32 mouse cellular contexts compared by ENCODE assay signal in genomic region chr3:120885401-120885800, GRCm38 (mm10).
DNase-seq lines count a peak whose midpoint lies in the region; ATAC-seq and TF ChIP-seq lines count a peak whose summit lies in the region.
"Had no signal": no experiment of that assay in that cellular context is flagged by ENCODE, and none has a peak within 500 bp of the region (broad histone marks: within the 10 kb centered on the region; RNA-seq: fewer than 3 reads in every experiment).

No protein-coding gene starts in this region.

- no peak for TF ChIP-seq CTCF in layer of hippocampus, adult 2 months (conservative IDR thresholded peaks at IDR 0.05)

- H3K9me3 ChIP-seq in forebrain, embryonic 15.5 days, result no peaks in the 10 kb centered on the region
- no peaks in the 10 kb centered on the region for H3K9me3 ChIP-seq in forebrain, embryonic 12.5 days
- H3K9me3 ChIP-seq: embryonic facial prominence, embryonic 12.5 days; heart, embryonic 13.5 days; kidney, embryonic 15.5 days; midbrain, embryonic 10.5 days; midbrain, embryonic 15.5 days; neural tube, embryonic 15.5 days had no signal

- peaks cover 10% of the 10 kb centered on the region for H3K4me1 ChIP-seq in forebrain, embryonic 15.5 days
- peaks cover 9% of the 10 kb centered on the region for H3K4me1 ChIP-seq in forebrain, embryonic 12.5 days
- H3K4me1 ChIP-seq: embryonic facial prominence, embryonic 12.5 days; heart, embryonic 13.5 days; kidney, embryonic 15.5 days; midbrain, embryonic 10.5 days had no signal

- peak overlapping the region; percentile 63 for H3K27ac ChIP-seq in forebrain, embryonic 15.5 days (replicated peaks)
- H3K27ac ChIP-seq in forebrain, embryonic 12.5 days, result no peak overlapping the region
- peak overlapping the region; percentile 86 for H3K27ac ChIP-seq in layer of hippocampus, adult 2 months
- H3K27ac ChIP-seq: embryonic facial prominence, embryonic 12.5 days; gastrocnemius, adult 2 months; heart, embryonic 13.5 days; kidney, embryonic 15.5 days; liver, embryonic 14.5 days; macrophage; midbrain, embryonic 10.5 days; midbrain, embryonic 15.5 days; neural tube, embryonic 15.5 days; stomach, postnatal 0 days had no signal

- DNase-seq in layer of hippocampus, adult 2 months (ENCODE audit: low spot score in 2 of 2), result no peak
- DNase-seq in layer of hippocampus, postnatal 25 days (ENCODE audit: extremely low spot score in 1 of 2, low spot score in 1 of 2), result no peak
- peak; percentile 32 for DNase-seq in cerebellum, adult 8-10 months
- DNase-seq in cerebellum, postnatal 25 days, result peak; percentile 35 to 53
- no peak for DNase-seq in thymus, postnatal 4 days
- DNase-seq: adrenal gland, adult 2 months; adrenal gland, postnatal 36 days; B cell, adult 2 months; embryo, embryonic 11 days; gastrocnemius, adult 2 months; gastrocnemius, postnatal 36 days; heart, postnatal 10 days; kidney, adult 18-20 months; kidney, postnatal 25 days; liver; lung, adult 2 months; lung, postnatal 10 days; thymus, adult 18-20 months; thymus, postnatal 25 days had no signal

- no peak overlapping the region for H3K4me2 ChIP-seq in forebrain, embryonic 15.5 days (replicated peaks)
- H3K4me2 ChIP-seq in forebrain, embryonic 12.5 days, result no peak overlapping the region
- H3K4me2 ChIP-seq: embryonic facial prominence, embryonic 12.5 days; heart, embryonic 13.5 days; kidney, embryonic 15.5 days; midbrain, embryonic 15.5 days; neural tube, embryonic 15.5 days had no signal

- ATAC-seq in forebrain, embryonic 15.5 days (replicated peaks), result no peak
- ATAC-seq in forebrain, embryonic 12.5 days (ENCODE audit: low FRiP score), result no peak
- ATAC-seq: activated CD4-positive, CD25-positive, alpha-beta regulatory T cell, adult 4 months; hindbrain, embryonic 16.5 days; midbrain, embryonic 15.5 days had no signal

- no peak overlapping the region for H3K4me3 ChIP-seq in forebrain, embryonic 15.5 days
- no peak overlapping the region for H3K4me3 ChIP-seq in forebrain, embryonic 12.5 days (replicated peaks)
- peak overlapping the region; percentile 47 for H3K4me3 ChIP-seq in layer of hippocampus, adult 2 months
- H3K4me3 ChIP-seq: embryonic facial prominence, embryonic 12.5 days; gastrocnemius, adult 2 months; heart, embryonic 13.5 days; kidney, embryonic 15.5 days; midbrain, embryonic 10.5 days; midbrain, embryonic 15.5 days; neural tube, embryonic 15.5 days had no signal

- no peaks in the 10 kb centered on the region for H3K36me3 ChIP-seq in forebrain, embryonic 15.5 days
- no peaks in the 10 kb centered on the region for H3K36me3 ChIP-seq in forebrain, embryonic 12.5 days (replicated peaks)
- H3K36me3 ChIP-seq: embryonic facial prominence, embryonic 12.5 days; heart, embryonic 13.5 days; kidney, embryonic 15.5 days; midbrain, embryonic 10.5 days; midbrain, embryonic 15.5 days; neural tube, embryonic 15.5 days had no signal

- H3K27me3 ChIP-seq in forebrain, embryonic 15.5 days, result no peaks in the 10 kb centered on the region
- H3K27me3 ChIP-seq in forebrain, embryonic 12.5 days, result no peaks in the 10 kb centered on the region; the same call in 1 of the 2 replicates
- H3K27me3 ChIP-seq: embryonic facial prominence, embryonic 12.5 days; heart, embryonic 13.5 days; kidney, embryonic 15.5 days; midbrain, embryonic 15.5 days; neural tube, embryonic 15.5 days had no signal

- no peak overlapping the region for H3K9ac ChIP-seq in forebrain, embryonic 15.5 days (replicated peaks)
- no peak overlapping the region for H3K9ac ChIP-seq in forebrain, embryonic 12.5 days
- H3K9ac ChIP-seq: embryonic facial prominence, embryonic 12.5 days; heart, embryonic 13.5 days; kidney, embryonic 15.5 days; liver, embryonic 14.5 days; midbrain, embryonic 15.5 days; neural tube, embryonic 15.5 days had no signal

- 91% methylated on average over 5 of the region's 5 CpGs for WGBS in forebrain, embryonic 15.5 days
- 89% methylated on average over 5 of the region's 5 CpGs for WGBS in forebrain, embryonic 12.5 days

Comparison
In these comparisons a context has a peak if more than half of its experiments do, and no peak if none do; other contexts are left out.
1. DNase-seq: peak in cerebellum, adult 8-10 months (single experiment) and cerebellum, postnatal 25 days (2 of 2); none in layer of hippocampus, adult 2 months (0 of 2), layer of hippocampus, postnatal 25 days (0 of 2) and thymus, postnatal 4 days (single experiment).